Mouse (Mus musculus) kidney, postnatal 36 days (tissue): ENCODE results near the gene 9430097D07Rik.

Experiments
- DNase-seq, 2 experiments: peaks; one replicate each; pipeline ENCODE4 v3.0.0; 2021 to 2022; ENCODE audit warnings: mixed read lengths in 2 of 2

Gene 9430097D07Rik

DNA sequence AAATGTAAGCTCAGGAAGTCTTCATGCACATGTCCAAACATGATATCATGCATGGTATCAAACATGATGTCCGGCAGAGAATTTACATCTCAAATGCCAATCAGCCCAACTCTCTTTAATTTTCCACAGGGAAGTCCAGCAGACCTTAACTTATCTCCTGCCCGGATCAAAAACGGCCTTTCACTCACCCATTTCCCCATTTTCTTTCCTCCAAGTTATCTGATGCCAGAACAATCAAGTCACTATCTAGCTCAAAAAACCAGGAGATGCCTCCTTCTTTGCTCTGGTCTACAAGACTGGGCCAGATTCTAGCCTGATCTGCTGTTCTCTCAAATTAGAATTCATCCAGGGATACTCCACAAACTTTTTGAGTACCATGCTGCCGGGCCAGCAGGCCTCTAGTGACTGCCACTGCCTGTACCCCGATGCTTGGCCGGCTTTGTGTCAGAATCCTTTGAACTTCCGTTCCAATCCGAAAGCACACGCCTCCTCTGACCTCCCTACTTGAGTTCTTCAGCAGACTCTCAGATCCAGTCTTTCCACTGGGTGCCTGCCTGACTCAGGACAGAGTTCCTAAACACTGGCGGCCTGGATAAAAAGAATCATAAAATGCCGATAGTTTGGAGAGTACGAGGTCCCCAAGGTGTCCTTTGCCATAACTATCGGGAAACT, 41.3 kb downstream of the 9430097D07Rik start:
- DNase-seq = peak; percentile 72 to 73

DNA sequence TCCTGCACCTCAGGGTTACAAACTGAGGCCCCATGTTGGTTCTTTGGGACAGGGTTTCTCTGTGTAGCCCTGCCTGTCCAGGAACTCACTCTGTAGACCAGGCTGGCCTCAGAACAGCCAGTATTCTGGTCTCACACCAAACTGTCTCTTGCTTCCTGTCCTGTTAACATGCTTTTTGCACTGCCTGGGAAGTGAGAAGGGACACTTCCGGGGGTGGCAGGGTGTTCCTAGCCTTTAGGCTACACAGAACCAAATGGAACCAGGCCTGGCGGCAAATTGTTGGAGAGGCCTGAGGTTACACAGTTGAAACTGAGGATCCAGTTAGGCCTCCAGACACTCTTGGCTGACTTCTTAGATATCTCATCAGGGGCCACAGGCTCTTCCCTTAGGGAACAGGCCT, 42.3 kb downstream of the 9430097D07Rik start:
- no peak for DNase-seq

DNA sequence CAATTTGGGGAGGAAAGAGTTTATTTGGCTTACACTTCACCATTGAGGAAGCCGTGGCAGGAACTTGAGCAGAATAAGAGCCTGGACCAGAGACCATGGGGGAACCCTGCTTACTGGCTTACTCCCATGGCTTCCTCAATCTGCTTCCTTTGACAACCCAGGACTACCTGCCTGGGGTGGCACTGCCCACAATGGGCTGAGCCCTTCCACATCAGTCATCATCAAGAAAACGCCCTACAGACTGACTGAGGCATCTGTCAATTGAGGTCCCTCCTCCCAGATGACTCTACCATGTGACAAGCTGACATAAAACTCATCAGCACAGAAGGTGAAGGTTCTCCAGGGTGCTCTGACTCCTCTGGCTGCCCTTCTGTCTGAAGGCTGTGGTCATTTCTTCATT, 45.0 kb downstream of the 9430097D07Rik start:
- peak; percentile 40 to 71 for DNase-seq

DNA sequence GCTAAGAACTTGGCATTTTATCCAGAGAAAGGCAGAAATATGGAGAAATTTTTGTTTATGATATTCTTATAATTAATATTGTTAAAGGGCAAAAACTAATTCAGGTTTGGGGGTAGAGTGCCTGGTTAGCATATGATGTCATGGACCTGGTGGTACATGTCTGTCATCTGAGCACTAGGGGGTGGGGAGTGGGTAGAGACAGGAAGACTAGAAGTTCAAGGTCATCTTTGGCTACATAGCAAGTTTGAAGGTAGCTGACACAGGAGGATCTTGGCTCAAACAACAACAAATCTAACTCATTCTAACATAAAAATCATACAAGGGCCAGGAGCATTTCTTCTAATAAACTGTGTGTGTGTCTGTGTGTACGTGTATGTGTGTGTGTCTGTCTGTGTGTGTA, 47.2 kb downstream of the 9430097D07Rik start:
- peak in 1 of 2 experiments; percentile 49 for DNase-seq

DNA sequence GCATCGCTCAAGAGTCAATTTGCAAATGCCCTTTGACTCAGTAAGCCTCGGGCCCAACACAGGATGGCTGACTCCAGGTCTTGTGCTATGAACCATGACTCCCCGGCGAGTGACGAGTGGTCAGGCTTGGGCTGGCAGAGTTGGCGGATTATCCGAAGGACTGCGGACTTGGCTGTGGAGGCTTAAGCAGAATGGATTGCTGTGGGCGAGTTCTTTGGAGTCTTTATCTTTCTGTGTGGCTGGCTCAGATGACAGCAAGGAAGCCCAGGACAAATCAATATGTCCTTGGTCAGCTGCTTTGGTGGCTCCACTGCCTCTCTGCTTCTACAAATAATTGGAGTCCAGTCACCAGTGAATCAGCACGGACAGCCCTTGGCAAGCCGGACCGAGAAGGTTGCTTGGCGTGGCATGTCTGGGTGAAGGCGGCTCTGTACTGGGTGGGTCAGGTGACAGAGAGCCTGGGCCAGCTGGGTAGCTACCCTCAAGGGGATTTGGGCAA, 48.0 kb downstream of the 9430097D07Rik start:
- DNase-seq = peak; percentile 85 to 92

DNA sequence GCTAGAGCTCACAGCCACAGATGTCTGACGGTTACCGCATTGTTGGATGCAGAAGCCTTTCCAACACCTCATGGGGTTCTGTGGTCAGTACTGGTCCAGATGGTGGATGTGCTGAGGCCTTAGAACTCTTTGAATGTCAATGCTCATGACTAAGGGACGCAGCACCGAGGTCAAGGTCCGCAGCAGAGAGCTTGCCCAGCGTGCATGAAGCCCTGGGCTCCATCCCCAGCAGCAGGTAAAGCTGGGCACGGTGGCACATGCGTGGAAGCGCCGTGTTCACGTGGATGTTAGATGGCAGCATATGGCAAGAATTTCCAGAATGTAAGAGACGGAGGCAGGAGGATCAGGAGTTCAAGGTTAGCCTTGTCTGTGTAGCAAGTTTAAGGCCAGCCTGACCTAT, 49.7 kb downstream of the 9430097D07Rik start:
- DNase-seq = peak; percentile 70 to 78

DNA sequence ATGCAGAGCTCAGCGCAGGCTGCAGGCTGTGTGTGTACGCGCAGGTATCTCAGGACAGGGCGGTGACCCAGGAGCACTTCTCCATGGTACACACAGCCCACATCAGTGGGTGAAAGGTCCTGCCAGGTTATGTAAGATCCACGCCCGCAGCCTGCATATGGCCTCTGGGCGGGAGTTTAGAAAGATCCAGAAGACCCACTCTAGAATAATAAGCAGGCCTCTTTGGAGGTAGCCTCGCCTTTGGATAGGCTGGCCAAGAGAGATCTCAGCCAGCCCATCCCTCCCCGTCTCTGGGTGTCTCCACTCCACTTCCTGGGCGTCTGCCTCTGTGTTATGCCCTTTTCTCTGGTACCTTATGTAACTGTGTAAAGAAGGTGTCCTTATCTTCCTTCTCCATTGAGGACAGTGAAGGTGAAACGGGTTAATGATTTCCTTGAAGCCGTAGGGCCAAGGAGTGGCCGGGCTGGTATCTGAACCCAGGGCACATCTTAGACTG, 50.9 kb downstream of the 9430097D07Rik start:
- peak; percentile 77 to 92 for DNase-seq
